Mouse (Mus musculus): ENCODE results near the gene Gm21190. TPM values are rescaled to one million over a fixed set of nuclear protein-coding genes. Genes with fewer than 3 reads are reported as not detected.

Gm21190 gene
- total RNA-seq (2023): not detected in 4 replicates

DNA sequence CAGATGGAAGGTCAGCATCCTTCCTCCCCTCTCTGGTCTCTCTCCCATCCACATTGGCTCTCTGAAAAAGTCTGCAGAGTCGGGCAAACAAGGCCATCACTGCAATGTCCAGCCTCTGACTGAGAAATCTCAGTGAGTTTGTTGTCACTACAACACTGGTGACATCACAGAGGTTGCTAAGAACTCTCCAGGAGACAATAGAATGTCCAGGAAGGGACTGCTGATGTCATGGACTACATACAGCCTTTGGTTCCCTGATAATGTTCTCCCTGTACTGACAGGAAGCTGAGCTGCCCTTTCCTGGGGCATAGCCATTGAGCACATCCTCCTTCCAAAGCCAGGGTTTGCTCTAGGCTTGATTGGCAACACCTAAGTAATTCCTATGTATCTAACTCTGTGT, at the start of gene Gm21190:
Gene Gm21190 (minus strand): TSS at position 101 of the 400 bp plus-strand sequence.

GRCm38 (mm10) chr5:15577033-15577432, 48.0 kb upstream of the Gm21190 start, which contains the start of gene Gm21083:
TSS of gene Gm21083 (plus strand) at chr5:15577333.

GRCm38 (mm10) chr5:15476423-15476822, 52.6 kb downstream of the Gm21190 start, which contains the start of gene Gm21149:
TSS of gene Gm21149 (minus strand) at chr5:15476523.

Other genes starting within 250 kb of the Gm21190 start
- gene Gm21149, start 52.7 kb downstream of the Gm21190 start, total RNA-seq (2023): not detected in 4 replicates
- gene Gm21083, start 48.1 kb upstream of the Gm21190 start, total RNA-seq (2023): not detected in 4 replicates
- gene Speer4d, start 89.8 kb upstream of the Gm21190 start, total RNA-seq (2023): not detected in 4 replicates
- not detected in 4 replicates for gene 4930572O03Rik, start 127.8 kb upstream of the Gm21190 start, total RNA-seq (2023)
- gene Speer4c, start 185.0 kb upstream of the Gm21190 start, total RNA-seq (2023): not detected in 4 replicates